Mouse (Mus musculus): Measurements from ENCODE around the gene Gm20388. TPM values are rescaled to one million over a fixed set of nuclear protein-coding genes. Genes with fewer than 3 reads are reported as not detected.

Gm20388 gene
- polyA plus RNA-seq, 1 experiment = 49.7 TPM

DNA sequence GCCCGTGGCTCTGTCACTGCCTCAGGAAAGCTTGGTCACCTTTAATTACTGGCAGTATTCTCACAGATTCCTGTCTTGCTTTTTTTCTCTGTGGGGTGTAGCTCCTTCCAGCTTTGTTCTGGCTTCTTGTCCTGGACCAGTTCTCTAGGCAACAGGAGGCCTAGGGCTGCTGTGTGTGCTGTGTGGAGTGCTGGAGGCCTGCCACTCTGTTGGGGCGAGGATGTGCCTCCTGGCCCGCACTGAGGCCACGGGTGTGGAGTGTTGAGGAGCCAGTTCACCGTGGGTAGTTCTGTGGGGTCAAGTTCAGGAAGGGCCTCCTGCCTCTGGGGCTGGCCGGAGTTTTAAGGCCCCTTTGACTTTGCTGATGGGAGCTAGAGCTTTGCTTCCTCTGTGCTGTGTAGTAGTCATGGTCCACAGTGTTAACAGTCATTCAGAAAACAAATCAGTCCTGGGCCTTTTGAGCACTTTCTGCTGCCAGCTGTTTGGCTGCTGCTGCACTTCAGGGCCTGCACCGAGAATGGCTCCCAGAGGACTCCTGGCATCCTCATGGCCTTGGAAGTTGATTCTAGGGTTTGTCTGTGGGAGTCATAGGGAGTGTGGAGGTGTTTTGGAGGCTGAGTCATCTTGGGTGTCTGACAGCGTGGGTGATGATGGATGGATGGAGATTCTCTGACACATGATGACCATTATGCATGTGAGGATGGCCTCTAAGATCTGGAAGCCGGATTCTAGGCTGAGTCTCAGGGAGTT is 2080.0 kb downstream of the Gm20388 start:
- 75% methylated on average over 9 of the region's 9 CpGs for WGBS
- Histone ChIP-seq H3K27me3 (replicated peaks; ENCODE audit: control insufficient read depth, insufficient read depth, low read length) (no peaks in the 10 kb centered on the region), H3K36me3 (ENCODE audit: control insufficient read depth, insufficient read depth, low read length) (no peaks in the 10 kb centered on the region), H3K27ac (ENCODE audit: insufficient read depth, low read depth, low read length) (no peak overlapping the region), H3K4me3 (ENCODE audit: insufficient read depth, low read depth, low read length) (no peak overlapping the region), H3K4me1 (ENCODE audit: control insufficient read depth, insufficient read depth, low read length) (no peaks in the 10 kb centered on the region)
- DNase-seq = no peak
- TF ChIP-seq POLR2A (IDR thresholded peaks at IDR 0.05; ENCODE audit: low read depth, low read length) (no peak), CTCF (conservative IDR thresholded peaks at IDR 0.05; ENCODE audit: insufficient read depth, insufficient read length, low read depth, low read length) (no peak)

DNA sequence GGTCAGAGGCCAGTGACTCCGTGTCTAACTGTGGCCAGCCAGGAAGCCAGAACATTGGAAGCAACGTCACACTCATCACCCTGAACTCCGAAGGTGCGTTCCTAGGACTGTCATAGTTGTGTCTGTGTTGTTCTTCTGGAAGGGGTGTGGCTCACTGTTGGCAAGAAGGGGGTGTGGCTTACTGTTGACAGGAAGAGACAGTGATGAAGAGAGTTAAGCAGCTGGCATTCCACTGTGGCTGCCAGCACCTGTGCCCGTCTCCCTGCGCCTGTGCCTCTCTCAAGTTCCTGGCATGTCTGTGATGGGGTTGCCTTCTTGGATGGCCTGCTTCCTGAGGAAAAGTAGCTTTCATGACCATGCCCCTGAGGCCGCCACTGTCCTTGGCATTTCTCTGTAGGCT is 2081.0 kb downstream of the Gm20388 start:
- DNase-seq = no peak
- 82% methylated on average over 7 of the region's 7 CpGs for whole genome bisulfite sequencing
- no peaks in the 10 kb centered on the region for H3K36me3 ChIP-seq (ENCODE audit: control insufficient read depth, insufficient read depth, low read length)
- TF ChIP-seq POLR2A (IDR thresholded peaks at IDR 0.05; ENCODE audit: low read depth, low read length) = no peak
- no peak for TF ChIP-seq CTCF (conservative IDR thresholded peaks at IDR 0.05; ENCODE audit: insufficient read depth, insufficient read length, low read depth, low read length)
- no peaks in the 10 kb centered on the region for H3K4me1 ChIP-seq (ENCODE audit: control insufficient read depth, insufficient read depth, low read length)
- H3K27me3 ChIP-seq (replicated peaks; ENCODE audit: control insufficient read depth, insufficient read depth, low read length) = no peaks in the 10 kb centered on the region
- no peak overlapping the region for H3K4me3 ChIP-seq (ENCODE audit: insufficient read depth, low read depth, low read length)
- H3K27ac ChIP-seq (ENCODE audit: insufficient read depth, low read depth, low read length) = no peak overlapping the region

DNA sequence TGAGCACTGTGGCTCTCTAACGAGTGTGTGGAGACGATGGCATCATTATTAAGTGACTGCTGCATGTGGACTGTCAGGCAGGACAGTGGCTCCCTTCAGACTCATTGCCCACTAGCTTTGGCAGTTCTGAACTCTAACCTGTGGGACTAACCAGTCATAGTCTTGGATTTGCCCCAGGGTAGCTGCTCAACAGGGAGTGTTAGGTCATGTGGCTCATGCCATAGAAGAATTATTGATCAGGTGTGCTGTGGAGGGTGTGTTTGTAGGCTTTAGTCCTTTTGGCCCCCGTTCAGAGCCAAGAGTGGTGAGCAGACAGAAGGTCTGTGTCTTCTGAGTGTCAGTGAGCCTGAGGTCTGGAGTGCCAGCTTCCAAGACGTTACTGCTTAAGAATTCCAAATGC is 2082.3 kb downstream of the Gm20388 start:
- no peak overlapping the region for H3K27ac ChIP-seq (ENCODE audit: insufficient read depth, low read depth, low read length)
- WGBS = 83% methylated on average over 4 of the region's 4 CpGs
- no peak for TF ChIP-seq CTCF (conservative IDR thresholded peaks at IDR 0.05; ENCODE audit: insufficient read depth, insufficient read length, low read depth, low read length)
- no peak for TF ChIP-seq POLR2A (IDR thresholded peaks at IDR 0.05; ENCODE audit: low read depth, low read length)
- no peaks in the 10 kb centered on the region for H3K27me3 ChIP-seq (replicated peaks; ENCODE audit: control insufficient read depth, insufficient read depth, low read length)
- H3K4me1 ChIP-seq (ENCODE audit: control insufficient read depth, insufficient read depth, low read length) = no peaks in the 10 kb centered on the region
- peaks cover under 1% of the 10 kb centered on the region; the same call in 1 of the 2 replicates for H3K36me3 ChIP-seq (ENCODE audit: control insufficient read depth, insufficient read depth, low read length)
- H3K4me3 ChIP-seq (ENCODE audit: insufficient read depth, low read depth, low read length) = no peak overlapping the region
- no peak for DNase-seq

DNA sequence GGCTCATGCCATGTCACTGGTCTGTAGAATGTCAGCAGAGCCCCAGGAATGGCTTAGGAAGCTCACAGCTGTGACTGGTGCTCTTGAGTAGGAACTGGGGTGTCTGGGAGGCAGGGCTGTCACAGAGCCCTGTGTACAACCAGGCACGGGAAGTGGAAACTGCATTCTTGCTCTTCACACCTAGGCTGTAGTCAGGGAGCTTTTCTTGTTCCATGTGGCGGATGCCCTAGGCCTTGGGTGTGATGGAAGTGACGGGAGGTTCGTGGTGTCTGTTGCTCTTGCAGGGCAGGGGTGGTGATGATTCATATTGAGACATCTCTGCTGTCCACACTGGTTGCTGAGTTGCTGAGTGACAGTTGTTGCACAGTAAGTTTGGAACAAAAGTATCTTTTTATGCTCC is 2084.5 kb downstream of the Gm20388 start:
- H3K27ac ChIP-seq (ENCODE audit: insufficient read depth, low read depth, low read length) = no peak overlapping the region
- 77% methylated on average over 4 of the region's 4 CpGs for WGBS
- peaks cover 1% of the 10 kb centered on the region; the same call in 1 of the 2 replicates for H3K36me3 ChIP-seq (ENCODE audit: control insufficient read depth, insufficient read depth, low read length)
- no peaks in the 10 kb centered on the region for H3K27me3 ChIP-seq (replicated peaks; ENCODE audit: control insufficient read depth, insufficient read depth, low read length)
- no peak for TF ChIP-seq POLR2A (IDR thresholded peaks at IDR 0.05; ENCODE audit: low read depth, low read length)
- no peak for TF ChIP-seq CTCF (conservative IDR thresholded peaks at IDR 0.05; ENCODE audit: insufficient read depth, insufficient read length, low read depth, low read length)
- no peak overlapping the region for H3K4me3 ChIP-seq (ENCODE audit: insufficient read depth, low read depth, low read length)
- H3K4me1 ChIP-seq (ENCODE audit: control insufficient read depth, insufficient read depth, low read length) = no peaks in the 10 kb centered on the region
- DNase-seq = no peak

DNA sequence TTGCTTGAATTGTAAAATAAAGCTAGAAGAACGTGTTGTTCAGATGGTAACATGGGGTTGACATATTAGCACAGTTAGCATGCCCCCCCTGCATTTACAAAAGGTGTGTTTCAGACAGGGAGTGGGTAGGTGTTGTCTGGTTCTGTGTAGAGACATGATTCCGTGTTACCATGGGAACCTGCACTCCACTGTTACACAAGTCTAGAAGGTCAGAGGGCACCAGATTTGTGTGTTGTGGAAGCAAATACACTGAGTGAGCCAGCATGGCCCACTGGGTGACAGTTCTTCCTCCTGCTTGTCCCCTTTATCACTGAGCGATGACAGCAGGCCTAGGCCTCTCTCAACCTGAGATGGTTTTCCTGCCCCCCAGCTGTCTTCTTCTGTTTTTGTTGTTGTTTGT is 2085.3 kb downstream of the Gm20388 start:
- Histone ChIP-seq H3K27ac (ENCODE audit: insufficient read depth, low read depth, low read length) (no peak overlapping the region), H3K36me3 (ENCODE audit: control insufficient read depth, insufficient read depth, low read length) (peaks cover 1% of the 10 kb centered on the region; the same call in 1 of the 2 replicates), H3K27me3 (replicated peaks; ENCODE audit: control insufficient read depth, insufficient read depth, low read length) (no peaks in the 10 kb centered on the region), H3K4me1 (ENCODE audit: control insufficient read depth, insufficient read depth, low read length) (no peaks in the 10 kb centered on the region), H3K4me3 (ENCODE audit: insufficient read depth, low read depth, low read length) (no peak overlapping the region)
- TF ChIP-seq CTCF (conservative IDR thresholded peaks at IDR 0.05; ENCODE audit: insufficient read depth, insufficient read length, low read depth, low read length) (no peak), POLR2A (IDR thresholded peaks at IDR 0.05; ENCODE audit: low read depth, low read length) (no peak)
- DNase-seq = no peak
- 82% methylated on average over 3 of the region's 3 CpGs for WGBS

DNA sequence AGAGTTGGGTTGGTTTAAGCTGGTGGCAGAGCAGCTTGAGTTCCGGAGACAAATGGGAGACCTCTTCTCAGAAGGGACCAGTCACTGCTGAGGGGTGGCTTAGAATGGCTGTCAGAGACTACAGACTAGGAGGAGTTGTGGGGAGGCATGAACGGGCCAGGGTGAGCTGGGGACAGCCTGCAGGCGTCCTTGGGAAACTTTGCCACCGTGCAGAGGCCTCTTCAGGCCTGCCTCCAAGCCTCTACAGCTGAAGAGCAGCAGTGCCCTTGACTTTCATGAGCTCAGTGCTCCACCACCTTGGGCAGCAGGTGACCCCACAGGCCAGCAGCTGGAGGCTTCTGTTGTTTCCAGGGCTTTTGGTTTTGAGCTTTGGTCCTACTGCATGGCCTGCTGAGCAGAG is 2088.0 kb downstream of the Gm20388 start:
- Histone ChIP-seq H3K4me1 (ENCODE audit: control insufficient read depth, insufficient read depth, low read length) (no peaks in the 10 kb centered on the region), H3K27ac (ENCODE audit: insufficient read depth, low read depth, low read length) (no peak overlapping the region), H3K27me3 (replicated peaks; ENCODE audit: control insufficient read depth, insufficient read depth, low read length) (no peaks in the 10 kb centered on the region), H3K4me3 (ENCODE audit: insufficient read depth, low read depth, low read length) (no peak overlapping the region), H3K36me3 (ENCODE audit: control insufficient read depth, insufficient read depth, low read length) (peaks cover 1% of the 10 kb centered on the region; the same call in 1 of the 2 replicates)
- WGBS = 84% methylated on average over 4 of the region's 4 CpGs
- TF ChIP-seq CTCF (conservative IDR thresholded peaks at IDR 0.05; ENCODE audit: insufficient read depth, insufficient read length, low read depth, low read length) (no peak), POLR2A (IDR thresholded peaks at IDR 0.05; ENCODE audit: low read depth, low read length) (no peak)
- DNase-seq = no peak

DNA sequence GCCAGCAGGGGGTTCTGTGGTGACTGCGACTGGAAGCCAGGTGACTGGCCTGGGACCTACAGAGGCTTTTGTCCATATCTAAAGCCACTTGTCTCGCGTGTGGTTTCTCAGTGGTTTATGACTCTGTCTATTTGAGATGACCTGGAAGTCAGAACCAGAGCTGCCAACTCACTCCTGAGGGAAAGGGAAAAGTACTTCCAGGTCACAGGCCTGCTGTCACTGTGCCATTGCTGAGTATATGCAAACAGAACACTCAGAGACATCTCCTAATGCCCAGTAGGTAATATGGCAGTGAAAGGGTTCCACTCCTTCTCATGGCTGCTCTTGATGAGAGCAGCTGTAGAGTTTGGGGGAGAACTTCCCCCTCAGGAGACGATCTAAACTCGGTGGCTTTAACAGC is 2088.6 kb downstream of the Gm20388 start:
- WGBS = 83% methylated on average over 5 of the region's 5 CpGs
- H3K4me1 ChIP-seq (ENCODE audit: control insufficient read depth, insufficient read depth, low read length) = no peaks in the 10 kb centered on the region
- no peaks in the 10 kb centered on the region for H3K27me3 ChIP-seq (replicated peaks; ENCODE audit: control insufficient read depth, insufficient read depth, low read length)
- H3K36me3 ChIP-seq (ENCODE audit: control insufficient read depth, insufficient read depth, low read length) = peaks cover 1% of the 10 kb centered on the region; the same call in 1 of the 2 replicates
- no peak for DNase-seq
- no peak overlapping the region for H3K27ac ChIP-seq (ENCODE audit: insufficient read depth, low read depth, low read length)
- H3K4me3 ChIP-seq (ENCODE audit: insufficient read depth, low read depth, low read length) = no peak overlapping the region
- TF ChIP-seq CTCF (conservative IDR thresholded peaks at IDR 0.05; ENCODE audit: insufficient read depth, insufficient read length, low read depth, low read length) (no peak), POLR2A (IDR thresholded peaks at IDR 0.05; ENCODE audit: low read depth, low read length) (no peak)

All from kidney, adult 2 months (tissue).